Comparison of ENCODE assay signal across 23 mouse cellular contexts in the genomic region with DNA sequence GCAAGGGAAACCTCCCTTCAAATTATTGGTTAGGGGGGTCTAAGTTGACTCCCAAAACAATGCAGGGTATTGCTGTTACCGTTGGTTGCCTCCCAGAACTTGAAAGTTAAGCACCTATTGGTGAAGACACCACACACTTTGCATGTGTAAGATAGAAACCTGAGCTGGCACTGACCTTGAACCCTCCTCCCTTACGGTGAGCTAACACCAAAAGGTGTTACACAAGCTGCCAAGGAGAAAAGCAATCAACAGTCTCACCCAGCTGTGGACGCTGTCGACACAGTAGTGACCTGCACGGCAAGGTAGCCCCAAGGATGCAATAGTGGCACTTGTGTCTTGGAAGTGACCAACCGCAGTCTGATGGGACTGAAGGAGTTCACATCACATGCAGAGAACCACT. TPM values are rescaled to one million over a fixed set of nuclear protein-coding genes. Genes with fewer than 3 reads are reported as not detected.
"Had no signal": no experiment of that assay in that cellular context is flagged by ENCODE, and none has a peak within 500 bp of the region (broad histone marks: within the 10 kb centered on the region; RNA-seq: fewer than 3 reads in every experiment).

No protein-coding gene starts in this region.

- ATAC-seq: lung, postnatal 0 days had no signal

- H3K9me3 ChIP-seq: kidney, embryonic 15.5 days; limb, embryonic 10.5 days; megakaryocyte, embryonic 14.5 days; midbrain, embryonic 12.5 days; stomach, embryonic 15.5 days had no signal

- H3K9ac ChIP-seq: kidney, embryonic 15.5 days; liver, embryonic 14.5 days; midbrain, embryonic 12.5 days; stomach, embryonic 15.5 days had no signal

- DNase-seq: kidney, adult 11 months; kidney, postnatal 14 days; lung, adult 2 months; right cerebral cortex, postnatal 14 days; thymus, adult 2 months; thymus, postnatal 25 days had no signal

- H3K4me2 ChIP-seq: kidney, embryonic 15.5 days; midbrain, embryonic 12.5 days; stomach, embryonic 15.5 days had no signal

- H3K27ac ChIP-seq: kidney, embryonic 15.5 days; limb, embryonic 10.5 days; liver, embryonic 14.5 days; macrophage; midbrain, embryonic 12.5 days; stomach, embryonic 15.5 days had no signal

- H3K36me3 ChIP-seq: stomach, embryonic 15.5 days had no signal

- H3K27me3 ChIP-seq: kidney, embryonic 15.5 days; megakaryocyte, embryonic 14.5 days; midbrain, embryonic 12.5 days; stomach, embryonic 15.5 days had no signal

- H3K4me3 ChIP-seq: kidney, embryonic 15.5 days; limb, embryonic 10.5 days; megakaryocyte, embryonic 14.5 days; midbrain, embryonic 12.5 days; stomach, embryonic 15.5 days had no signal

RNA-seq across cellular contexts. Expression of a gene that starts 7.4 kb away (rescaled TPM):
- polyA plus RNA-seq: macrophage had no signal

RNA-seq across cellular contexts. Expression of a gene that starts 9.9 kb away (rescaled TPM):
- total RNA-seq: layer of hippocampus, postnatal 14 days; left cerebral cortex, adult 18-20 months; midbrain, postnatal 0 days had no signal
- polyA plus RNA-seq: kidney, embryonic 15.5 days; liver, embryonic 14.5 days; lung, postnatal 0 days; macrophage; spleen, adult 2 months; stomach, embryonic 15.5 days had no signal

RNA-seq across cellular contexts. Expression of a gene that starts 14.3 kb away (rescaled TPM):
- total RNA-seq: layer of hippocampus, adult 8-10 months; layer of hippocampus, postnatal 14 days; left cerebral cortex, adult 18-20 months; left cerebral cortex, postnatal 14 days; midbrain, postnatal 0 days had no signal
- polyA plus RNA-seq: kidney, embryonic 15.5 days; large intestine, adult 2 months; limb, embryonic 10.5 days; liver, embryonic 14.5 days; lung, adult 2 months; lung, postnatal 0 days; macrophage; midbrain, embryonic 12.5 days; midbrain, postnatal 0 days; neural tube, embryonic 14.5 days; spleen, adult 2 months; urinary bladder, adult 2 months had no signal
